Mouse (Mus musculus): Measurements from ENCODE around the gene Parva. TPM values are rescaled to one million over a fixed set of nuclear protein-coding genes. Genes with fewer than 3 reads are reported as not detected.
A peak's percentile ranks its signal among the peaks of the same experiment; 100 is the strongest.

Parva gene
- polyA plus RNA-seq, 1 experiment from 2014 or later = 80.0 TPM

- Histone ChIP-seq H3K27ac (ENCODE audit: low read length) (no peak overlapping the region), H3K27me3 (replicated peaks; ENCODE audit: control insufficient read depth, insufficient read depth, low read length) (no peaks in the 10 kb centered on the region), H3K4me1 (ENCODE audit: control insufficient read depth, insufficient read depth, low read length) (peaks cover 6% of the 10 kb centered on the region), H3K36me3 (ENCODE audit: control insufficient read depth, insufficient read depth, low read length) (peaks cover 13% of the 10 kb centered on the region), H3K4me3 (ENCODE audit: low read length) (no peak overlapping the region), H3K4me2 (ENCODE audit: low read depth, low read length) (no peak overlapping the region), H3K9me3 (ENCODE audit: control insufficient read depth, low read length) (peaks cover 4% of the 10 kb centered on the region; the same call in 1 of the 2 replicates), H3K9ac (ENCODE audit: low read depth, low read length) (no peak overlapping the region)
- 86% methylated on average over 6 of the region's 6 CpGs for WGBS
- ATAC-seq = no peak
Measured at GRCm38 (mm10) chr7:112582882-112583405, 155.6 kb downstream of the Parva start.

DNA sequence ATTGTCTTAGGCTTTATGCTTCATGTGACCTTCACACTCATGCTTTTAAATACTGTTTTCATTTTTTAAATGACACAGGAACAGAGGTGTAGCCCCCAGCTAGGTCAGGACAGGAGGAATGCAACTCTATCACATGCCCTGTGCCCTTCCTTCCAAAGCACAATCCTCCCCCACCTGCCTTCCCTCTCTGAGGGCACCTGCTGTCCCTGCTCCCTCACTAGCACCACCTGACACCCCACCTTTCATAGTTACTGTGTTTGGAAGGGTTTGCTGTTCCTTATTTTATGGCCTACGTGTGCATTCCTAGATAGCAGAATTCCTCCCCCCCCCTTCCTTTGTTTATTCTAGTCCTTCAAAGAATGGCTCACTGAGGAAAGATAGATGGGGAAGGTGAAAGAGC is 160.1 kb downstream of the Parva start:
- H3K4me1 ChIP-seq (ENCODE audit: control insufficient read depth, insufficient read depth, low read length) = peaks cover 6% of the 10 kb centered on the region
- no peak overlapping the region for H3K9ac ChIP-seq (ENCODE audit: low read depth, low read length)
- 41% methylated on average over 1 of the region's 1 CpGs for WGBS
- no peak overlapping the region for H3K4me3 ChIP-seq (ENCODE audit: low read length)
- H3K4me2 ChIP-seq (ENCODE audit: low read depth, low read length) = no peak overlapping the region
- H3K27ac ChIP-seq (ENCODE audit: low read length) = no peak overlapping the region
- H3K36me3 ChIP-seq (ENCODE audit: control insufficient read depth, insufficient read depth, low read length) = peaks cover 11% of the 10 kb centered on the region; the same call in 1 of the 2 replicates
- ATAC-seq = peak; percentile 65; the same call in 1 of the 2 replicates
- H3K27me3 ChIP-seq (replicated peaks; ENCODE audit: control insufficient read depth, insufficient read depth, low read length) = no peaks in the 10 kb centered on the region
- peaks cover 4% of the 10 kb centered on the region; the same call in 1 of the 2 replicates for H3K9me3 ChIP-seq (ENCODE audit: control insufficient read depth, low read length)

DNA sequence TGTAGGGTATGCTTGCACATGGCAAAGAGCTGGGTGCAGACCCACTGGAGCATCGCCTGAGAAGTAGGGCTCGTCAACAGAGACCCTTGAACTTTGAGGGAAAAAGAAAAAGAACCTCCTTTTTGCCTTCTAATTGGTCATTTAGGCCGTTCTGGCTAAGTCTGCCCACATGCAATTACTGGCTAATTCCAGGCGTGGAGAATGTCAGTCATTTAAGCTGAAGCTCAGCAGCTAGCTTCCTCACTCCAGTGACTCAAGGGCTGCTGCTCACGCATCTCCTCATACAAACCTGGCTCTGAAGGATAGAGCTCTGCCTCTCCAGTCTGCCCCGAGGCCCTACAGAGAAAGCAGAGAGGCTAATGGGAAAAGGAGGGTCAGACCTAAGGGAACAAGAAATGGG is 162.2 kb downstream of the Parva start:
- ATAC-seq = no peak
- Histone ChIP-seq H3K27me3 (replicated peaks; ENCODE audit: control insufficient read depth, insufficient read depth, low read length) (no peaks in the 10 kb centered on the region), H3K9ac (ENCODE audit: low read depth, low read length) (no peak overlapping the region), H3K36me3 (ENCODE audit: control insufficient read depth, insufficient read depth, low read length) (peaks cover 7% of the 10 kb centered on the region; the same call in 1 of the 2 replicates), H3K4me1 (ENCODE audit: control insufficient read depth, insufficient read depth, low read length) (peaks cover 6% of the 10 kb centered on the region), H3K9me3 (ENCODE audit: control insufficient read depth, low read length) (peaks cover 4% of the 10 kb centered on the region; the same call in 1 of the 2 replicates), H3K4me2 (ENCODE audit: low read depth, low read length) (no peak overlapping the region), H3K4me3 (ENCODE audit: low read length) (no peak overlapping the region), H3K27ac (ENCODE audit: low read length) (no peak overlapping the region)
- 69% methylated on average over 6 of the region's 6 CpGs for WGBS

DNA sequence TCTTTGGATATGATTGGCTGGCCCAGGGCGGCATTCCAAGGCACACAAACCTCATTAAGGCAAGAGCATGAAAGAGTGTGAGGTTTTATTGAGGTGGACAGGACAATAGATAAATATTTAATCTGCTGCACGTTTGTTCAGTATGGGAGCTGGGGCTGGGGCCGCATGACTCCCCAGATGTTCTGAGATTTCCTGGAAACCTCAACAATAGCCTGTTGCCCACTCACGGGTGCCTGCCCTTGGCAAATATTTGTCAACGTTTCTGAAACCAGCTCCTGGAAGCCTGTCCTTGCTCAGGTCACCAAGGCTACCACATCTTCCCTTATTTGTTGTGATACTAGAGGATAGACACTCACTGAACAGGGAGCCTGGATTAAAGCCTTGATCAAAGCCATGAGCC is 166.3 kb downstream of the Parva start:
- Histone ChIP-seq H3K4me3 (ENCODE audit: low read length) (no peak overlapping the region), H3K27me3 (replicated peaks; ENCODE audit: control insufficient read depth, insufficient read depth, low read length) (no peaks in the 10 kb centered on the region), H3K4me1 (ENCODE audit: control insufficient read depth, insufficient read depth, low read length) (peaks cover 8% of the 10 kb centered on the region; the same call in 1 of the 2 replicates), H3K36me3 (ENCODE audit: control insufficient read depth, insufficient read depth, low read length) (no peaks in the 10 kb centered on the region), H3K9ac (ENCODE audit: low read depth, low read length) (no peak overlapping the region), H3K9me3 (ENCODE audit: control insufficient read depth, low read length) (no peaks in the 10 kb centered on the region), H3K27ac (ENCODE audit: low read length) (no peak overlapping the region), H3K4me2 (ENCODE audit: low read depth, low read length) (no peak overlapping the region)
- 35% methylated on average over 5 of the region's 5 CpGs for WGBS
- ATAC-seq = no peak

- Histone ChIP-seq H3K9me3 (ENCODE audit: control insufficient read depth, low read length) (no peaks in the 10 kb centered on the region), H3K27ac (ENCODE audit: low read length) (0 out of 2 replicates have a peak overlapping the region, but pooled peaks have one; percentile 4), H3K4me1 (ENCODE audit: control insufficient read depth, insufficient read depth, low read length) (peaks cover 8% of the 10 kb centered on the region; the same call in 1 of the 2 replicates), H3K9ac (ENCODE audit: low read depth, low read length) (no peak overlapping the region), H3K27me3 (replicated peaks; ENCODE audit: control insufficient read depth, insufficient read depth, low read length) (no peaks in the 10 kb centered on the region), H3K36me3 (ENCODE audit: control insufficient read depth, insufficient read depth, low read length) (no peaks in the 10 kb centered on the region), H3K4me3 (ENCODE audit: low read length) (no peak overlapping the region), H3K4me2 (ENCODE audit: low read depth, low read length) (no peak overlapping the region)
- no peak for ATAC-seq
- 47% methylated on average over 6 of the region's 6 CpGs for WGBS
Measured at GRCm38 (mm10) chr7:112595226-112595850, 168.0 kb downstream of the Parva start.

- no peaks in the 10 kb centered on the region for H3K9me3 ChIP-seq (ENCODE audit: control insufficient read depth, low read length)
- no peak overlapping the region for H3K4me3 ChIP-seq (ENCODE audit: low read length)
- no peak overlapping the region for H3K9ac ChIP-seq (ENCODE audit: low read depth, low read length)
- no peaks in the 10 kb centered on the region for H3K36me3 ChIP-seq (ENCODE audit: control insufficient read depth, insufficient read depth, low read length)
- no peak for ATAC-seq
- no peaks in the 10 kb centered on the region for H3K27me3 ChIP-seq (replicated peaks; ENCODE audit: control insufficient read depth, insufficient read depth, low read length)
- WGBS = 18% methylated on average over 2 of the region's 2 CpGs
- no peak overlapping the region for H3K4me2 ChIP-seq (ENCODE audit: low read depth, low read length)
- peaks cover 14% of the 10 kb centered on the region for H3K4me1 ChIP-seq (ENCODE audit: control insufficient read depth, insufficient read depth, low read length)
- H3K27ac ChIP-seq (ENCODE audit: low read length) = no peak overlapping the region
Measured at GRCm38 (mm10) chr7:112599650-112600049, 172.3 kb downstream of the Parva start.

GRCm38 (mm10) chr7:112600163-112600562 is 172.9 kb downstream of the Parva start:
- no peak for ATAC-seq
- Histone ChIP-seq H3K36me3 (ENCODE audit: control insufficient read depth, insufficient read depth, low read length) (no peaks in the 10 kb centered on the region), H3K4me3 (ENCODE audit: low read length) (no peak overlapping the region), H3K9me3 (ENCODE audit: control insufficient read depth, low read length) (no peaks in the 10 kb centered on the region), H3K4me2 (ENCODE audit: low read depth, low read length) (no peak overlapping the region), H3K27ac (ENCODE audit: low read length) (no peak overlapping the region), H3K4me1 (ENCODE audit: control insufficient read depth, insufficient read depth, low read length) (peaks cover 11% of the 10 kb centered on the region), H3K27me3 (replicated peaks; ENCODE audit: control insufficient read depth, insufficient read depth, low read length) (no peaks in the 10 kb centered on the region), H3K9ac (ENCODE audit: low read depth, low read length) (no peak overlapping the region)
- whole genome bisulfite sequencing = 68% methylated on average over 3 of the region's 3 CpGs

- Histone ChIP-seq H3K4me2 (ENCODE audit: low read depth, low read length) (no peak overlapping the region), H3K9me3 (ENCODE audit: control insufficient read depth, low read length) (no peaks in the 10 kb centered on the region), H3K36me3 (ENCODE audit: control insufficient read depth, insufficient read depth, low read length) (no peaks in the 10 kb centered on the region), H3K4me1 (ENCODE audit: control insufficient read depth, insufficient read depth, low read length) (peaks cover 5% of the 10 kb centered on the region; the same call in 1 of the 2 replicates), H3K27ac (ENCODE audit: low read length) (no peak overlapping the region), H3K27me3 (replicated peaks; ENCODE audit: control insufficient read depth, insufficient read depth, low read length) (no peaks in the 10 kb centered on the region), H3K4me3 (ENCODE audit: low read length) (no peak overlapping the region), H3K9ac (ENCODE audit: low read depth, low read length) (no peak overlapping the region)
- no peak for ATAC-seq
- WGBS = 81% methylated on average over 5 of the region's 5 CpGs
Measured at GRCm38 (mm10) chr7:112602966-112603365, 175.7 kb downstream of the Parva start.

DNA sequence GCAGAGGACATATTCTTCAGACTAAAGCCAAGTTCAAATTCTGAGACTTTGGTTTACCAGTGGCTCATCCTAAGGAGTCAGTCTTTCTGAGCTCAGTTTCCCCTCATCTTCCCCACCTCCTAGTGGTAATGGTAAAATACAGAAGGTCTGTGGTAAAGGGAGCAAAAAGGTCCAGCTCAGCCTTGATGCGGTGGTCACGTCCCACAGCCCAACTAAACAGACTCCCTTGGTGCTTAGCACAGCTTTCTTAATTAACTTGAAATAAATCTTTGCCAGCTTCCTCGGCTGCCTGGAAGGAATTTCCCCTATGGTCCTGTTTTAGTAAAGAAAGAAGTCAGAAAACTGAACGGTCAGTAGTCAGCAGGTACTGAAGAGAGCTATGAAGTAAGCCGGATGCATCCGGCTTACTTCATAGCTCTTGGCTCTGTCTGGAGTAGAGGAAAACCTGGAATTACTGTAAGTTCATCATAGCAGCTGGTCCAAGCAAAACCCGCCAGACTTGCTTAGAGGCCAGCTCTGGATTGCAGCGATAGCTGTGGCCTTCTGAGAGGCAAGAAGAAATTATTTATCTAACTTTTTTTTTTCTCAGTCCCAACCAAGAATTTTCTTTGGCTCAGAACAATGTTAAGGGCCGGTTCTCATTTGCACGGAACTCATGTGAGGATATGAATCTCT is 176.3 kb downstream of the Parva start:
- ATAC-seq = no peak
- Histone ChIP-seq H3K27ac (ENCODE audit: low read length) (peak overlapping the region; percentile 37; the same call in 1 of the 2 replicates), H3K27me3 (replicated peaks; ENCODE audit: control insufficient read depth, insufficient read depth, low read length) (no peaks in the 10 kb centered on the region), H3K9me3 (ENCODE audit: control insufficient read depth, low read length) (no peaks in the 10 kb centered on the region), H3K9ac (ENCODE audit: low read depth, low read length) (no peak overlapping the region), H3K36me3 (ENCODE audit: control insufficient read depth, insufficient read depth, low read length) (no peaks in the 10 kb centered on the region), H3K4me2 (ENCODE audit: low read depth, low read length) (no peak overlapping the region), H3K4me1 (ENCODE audit: control insufficient read depth, insufficient read depth, low read length) (peaks cover 5% of the 10 kb centered on the region; the same call in 1 of the 2 replicates), H3K4me3 (ENCODE audit: low read length) (no peak overlapping the region)
- 51% methylated on average over 10 of the region's 10 CpGs for WGBS

Measured in intestine, embryonic 16.5 days (tissue).